Mouse (Mus musculus) liver, embryonic 14.5 days (tissue): ENCODE data around the gene Gm34302.
"Not testable (repeated sequence)": the region's sequence is repeated elsewhere in the genome, so short reads cannot be mapped to it uniquely, and the experiment has no call there.

Experiments used
- CTCF ChIP-seq: IDR thresholded peaks from 2 replicates; pipeline ENCODE4 v1.5.1; 2016; ENCODE audit warnings: antibody characterized with exemption, low read depth, control low read depth
- EP300 ChIP-seq: IDR thresholded peaks from 2 replicates; pipeline ENCODE4 v1.6.1; 2016; ENCODE audit warnings: antibody characterized with exemption, low read depth

DNA sequence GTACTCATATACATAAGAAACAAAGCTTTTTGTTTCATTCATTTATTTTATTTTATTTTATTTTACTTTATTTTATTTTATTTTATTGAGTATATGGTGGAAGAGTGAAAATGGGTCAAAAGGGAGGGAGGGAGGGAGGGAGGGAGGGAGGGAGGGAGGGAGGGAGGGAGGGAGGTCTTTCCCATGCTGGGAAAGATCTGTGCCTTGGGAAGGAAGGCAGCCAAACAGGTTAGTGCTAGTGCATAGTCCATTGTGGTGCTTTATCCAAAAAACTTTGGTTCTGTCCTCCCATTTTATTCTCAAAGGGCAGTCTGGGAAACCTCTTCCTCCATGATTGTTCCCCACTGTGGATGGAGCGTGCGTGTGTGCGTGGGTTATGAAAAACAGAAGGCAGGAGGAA lies 32.6 kb upstream of the Gm34302 start:
- TF ChIP-seq CTCF, EP300: not testable (repeated sequence)
